Mouse (Mus musculus) liver, adult 2 months (tissue): ENCODE measurements at regions not wholly inside any gene's neighbourhood (a gene's known extent, or its start where the extent isn't known, plus 50 kb on each side); places are given as distances from the start of the nearest gene placed in this dataset.

Source experiments
- CTCF ChIP-seq: fragments of 200-500 bp; IDR thresholded peaks from 2 replicates; pipeline ENCODE4 v1.5.1; 2011; ENCODE audit warnings: low read depth, low read length, control low read depth
- POLR2A ChIP-seq: fragments of 200-500 bp; IDR thresholded peaks from 2 replicates; pipeline ENCODE4 v1.6.1; 2011; ENCODE audit warnings: low read length, control low read depth; ENCODE audit not compliant: insufficient read depth; ENCODE audit errors: extremely low read depth

- TF ChIP-seq CTCF (no peak), POLR2A (no peak)
Observed at GRCm38 (mm10) chr1:184668022-184668421, 64.4 kb downstream of the Hlx start.
